Mouse (Mus musculus): ENCODE results near the gene Megf11. TPM values are rescaled to one million over a fixed set of nuclear protein-coding genes. Genes with fewer than 3 reads are reported as not detected.
A peak's percentile ranks its signal among the peaks of the same experiment; 100 is the strongest.

Gene Megf11
- polyA plus RNA-seq, 1 experiment from 2014 or later, result 0.51 TPM

DNA sequence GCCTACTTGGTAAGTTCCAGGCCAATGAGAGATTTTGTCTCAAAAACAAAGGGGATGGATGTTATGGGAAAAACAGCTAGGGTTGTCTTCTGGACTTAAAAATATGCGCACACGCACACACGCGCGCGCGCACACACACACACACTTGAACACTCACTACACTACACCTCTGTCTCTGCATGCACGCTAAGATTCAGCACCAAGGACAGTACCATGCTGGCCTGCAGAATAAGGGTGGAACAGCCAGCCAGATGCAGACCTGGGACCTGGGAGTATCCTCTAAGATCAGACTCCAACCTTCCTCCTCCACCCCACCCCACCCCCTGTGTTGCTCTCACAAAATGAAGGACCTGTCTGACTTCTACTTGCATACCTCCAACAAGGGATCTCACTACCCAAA is 239.1 kb downstream of the Megf11 start:
- Histone ChIP-seq H3K4me1 (replicated peaks) (no peaks in the 10 kb centered on the region), H3K27ac (replicated peaks) (no peak overlapping the region), H3K9me3 (replicated peaks) (no peaks in the 10 kb centered on the region), H3K4me3 (replicated peaks) (no peak overlapping the region), H3K36me3 (replicated peaks) (no peaks in the 10 kb centered on the region), H3K27me3 (peaks cover 9% of the 10 kb centered on the region), H3K4me2 (no peak overlapping the region), H3K9ac (no peak overlapping the region)
- 58% methylated on average over 8 of the region's 8 CpGs for WGBS (ENCODE audit: insufficient replicate concordance)
- no peak for ATAC-seq (ENCODE audit: insufficient read depth)

DNA sequence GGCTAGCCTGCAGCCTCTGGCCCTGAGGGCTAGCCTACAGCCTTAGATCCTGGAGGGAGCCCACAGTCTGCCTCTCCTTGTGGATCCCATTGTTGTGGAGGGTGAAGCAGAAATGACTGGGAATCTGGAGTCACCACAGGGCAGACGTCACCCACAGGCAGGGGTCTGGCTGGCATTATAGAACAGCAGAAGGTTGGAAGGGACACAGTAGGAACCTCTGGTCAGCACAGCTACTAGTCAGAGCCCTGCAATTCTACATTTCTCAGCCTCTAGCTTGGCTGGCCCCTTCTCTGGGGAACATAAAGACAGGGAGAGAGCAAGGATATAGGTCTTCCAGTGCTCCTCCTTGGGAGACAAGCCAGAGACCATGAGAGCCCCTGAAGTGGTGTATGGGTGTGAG is 244.4 kb downstream of the Megf11 start:
- no peaks in the 10 kb centered on the region for H3K4me1 ChIP-seq (replicated peaks)

DNA sequence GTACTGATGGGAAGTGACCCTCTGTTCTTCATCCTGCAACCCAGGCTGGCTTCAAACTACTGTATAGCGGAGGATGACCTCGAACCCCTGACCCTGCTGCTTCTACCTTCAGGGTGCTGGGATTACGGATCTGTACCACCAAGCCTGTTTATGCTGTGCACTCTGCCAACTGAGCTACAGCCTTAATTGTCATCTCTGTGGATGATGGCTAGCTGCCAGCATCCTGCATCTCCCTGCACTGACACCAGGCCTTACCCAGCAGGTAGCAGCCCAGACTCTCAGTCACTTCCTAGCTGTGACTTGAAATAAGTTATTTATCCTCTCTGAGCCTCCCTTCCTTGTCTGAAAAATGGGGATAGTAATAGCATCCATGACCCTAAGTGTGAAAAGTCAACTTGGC is 247.7 kb downstream of the Megf11 start:
- H3K27ac ChIP-seq (replicated peaks), result no peak overlapping the region
- no peaks in the 10 kb centered on the region for H3K9me3 ChIP-seq (replicated peaks)
- WGBS (ENCODE audit: insufficient replicate concordance), result 67% methylated on average over 3 of the region's 3 CpGs
- H3K36me3 ChIP-seq (replicated peaks), result no peaks in the 10 kb centered on the region
- no peak overlapping the region for H3K4me2 ChIP-seq
- no peak overlapping the region for H3K9ac ChIP-seq
- H3K27me3 ChIP-seq, result peaks cover 28% of the 10 kb centered on the region
- H3K4me1 ChIP-seq (replicated peaks), result peaks cover 6% of the 10 kb centered on the region
- no peak for ATAC-seq (ENCODE audit: insufficient read depth)
- no peak overlapping the region for H3K4me3 ChIP-seq (replicated peaks)

More for the DNA sequence above, 244.4 kb downstream of the Megf11 start:
- Histone ChIP-seq H3K9ac (no peak overlapping the region), H3K27me3 (peaks cover 3% of the 10 kb centered on the region; the same call in 1 of the 2 replicates), H3K27ac (replicated peaks) (no peak overlapping the region), H3K36me3 (replicated peaks) (no peaks in the 10 kb centered on the region), H3K4me3 (replicated peaks) (no peak overlapping the region), H3K9me3 (replicated peaks) (no peaks in the 10 kb centered on the region), H3K4me2 (no peak overlapping the region)
- ATAC-seq (ENCODE audit: insufficient read depth), result no peak
- 43% methylated on average over 1 of the region's 1 CpGs for WGBS (ENCODE audit: insufficient replicate concordance)

DNA sequence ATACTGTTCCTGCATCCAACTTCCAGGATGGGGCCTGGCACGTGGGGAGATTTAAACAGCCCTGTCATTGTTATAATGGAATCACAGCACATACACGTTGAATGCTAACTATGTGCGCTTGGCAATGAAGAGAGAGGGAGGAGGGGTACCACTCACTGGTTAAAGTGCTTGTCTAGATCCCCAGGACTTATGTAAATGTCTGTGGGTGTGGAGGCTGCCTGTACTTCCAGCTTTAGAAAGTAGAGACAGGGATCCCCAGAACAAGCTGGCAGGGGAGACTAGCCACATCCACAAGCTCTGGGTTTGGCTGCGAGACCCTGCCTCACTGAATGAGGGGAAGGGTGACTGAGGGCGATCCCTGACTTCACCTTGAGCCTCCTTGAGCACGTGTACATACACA is 250.7 kb downstream of the Megf11 start:
- H3K4me2 ChIP-seq, result no peak overlapping the region
- no peaks in the 10 kb centered on the region for H3K36me3 ChIP-seq (replicated peaks)
- H3K27me3 ChIP-seq, result peaks cover 43% of the 10 kb centered on the region
- ATAC-seq (ENCODE audit: insufficient read depth), result no peak
- peaks cover 12% of the 10 kb centered on the region for H3K4me1 ChIP-seq (replicated peaks)
- no peaks in the 10 kb centered on the region for H3K9me3 ChIP-seq (replicated peaks)
- no peak overlapping the region for H3K27ac ChIP-seq (replicated peaks)
- WGBS (ENCODE audit: insufficient replicate concordance), result 59% methylated on average over 6 of the region's 6 CpGs
- no peak overlapping the region for H3K4me3 ChIP-seq (replicated peaks)
- no peak overlapping the region for H3K9ac ChIP-seq

DNA sequence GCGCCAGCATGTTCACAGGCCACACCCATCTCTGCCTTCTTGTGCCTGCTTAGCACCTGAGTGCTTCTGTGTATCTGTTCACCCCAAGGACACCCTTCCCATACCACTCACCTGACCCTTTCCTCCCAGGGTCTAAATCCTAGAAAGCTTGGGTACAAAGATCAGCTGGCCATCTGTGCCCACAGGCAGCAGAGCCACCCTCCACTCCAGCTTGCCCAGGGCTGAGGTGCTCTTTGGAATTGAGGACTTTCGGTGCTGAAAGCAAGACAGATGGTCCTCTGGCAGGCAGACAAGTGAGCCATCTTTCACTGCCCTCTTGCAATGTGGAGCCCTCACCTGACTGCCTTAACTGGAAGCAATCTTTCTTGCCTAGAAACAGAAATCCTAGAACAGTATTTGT is 251.5 kb downstream of the Megf11 start:
- H3K36me3 ChIP-seq (replicated peaks), result no peaks in the 10 kb centered on the region
- no peak overlapping the region for H3K4me2 ChIP-seq
- no peaks in the 10 kb centered on the region for H3K9me3 ChIP-seq (replicated peaks)
- no peak overlapping the region for H3K9ac ChIP-seq
- peaks cover 12% of the 10 kb centered on the region for H3K4me1 ChIP-seq (replicated peaks)
- H3K27me3 ChIP-seq, result peaks cover 40% of the 10 kb centered on the region
- H3K27ac ChIP-seq (replicated peaks), result no peak overlapping the region
- H3K4me3 ChIP-seq (replicated peaks), result no peak overlapping the region
- no peak for ATAC-seq (ENCODE audit: insufficient read depth)
- 54% methylated on average over 2 of the region's 2 CpGs for WGBS (ENCODE audit: insufficient replicate concordance)

DNA sequence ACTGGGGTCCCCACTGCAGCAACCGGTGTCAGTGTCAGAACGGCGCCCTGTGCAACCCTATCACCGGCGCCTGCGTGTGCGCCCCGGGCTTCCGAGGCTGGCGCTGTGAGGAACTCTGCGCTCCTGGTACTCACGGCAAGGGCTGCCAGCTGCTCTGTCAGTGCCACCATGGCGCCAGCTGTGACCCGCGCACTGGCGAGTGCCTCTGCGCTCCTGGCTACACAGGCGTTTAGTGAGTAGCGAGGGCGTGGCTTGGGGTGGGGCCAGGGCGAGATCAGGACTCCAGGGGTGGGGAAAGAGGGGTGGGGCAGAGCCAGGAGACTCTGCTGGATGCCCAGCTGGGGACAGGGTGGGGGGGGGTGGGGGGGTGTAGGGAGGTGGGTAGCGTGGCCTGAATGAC is 252.8 kb downstream of the Megf11 start:
- H3K27ac ChIP-seq (replicated peaks), result no peak overlapping the region
- 4% methylated on average over 22 of the region's 22 CpGs for whole genome bisulfite sequencing (ENCODE audit: insufficient replicate concordance)

DNA sequence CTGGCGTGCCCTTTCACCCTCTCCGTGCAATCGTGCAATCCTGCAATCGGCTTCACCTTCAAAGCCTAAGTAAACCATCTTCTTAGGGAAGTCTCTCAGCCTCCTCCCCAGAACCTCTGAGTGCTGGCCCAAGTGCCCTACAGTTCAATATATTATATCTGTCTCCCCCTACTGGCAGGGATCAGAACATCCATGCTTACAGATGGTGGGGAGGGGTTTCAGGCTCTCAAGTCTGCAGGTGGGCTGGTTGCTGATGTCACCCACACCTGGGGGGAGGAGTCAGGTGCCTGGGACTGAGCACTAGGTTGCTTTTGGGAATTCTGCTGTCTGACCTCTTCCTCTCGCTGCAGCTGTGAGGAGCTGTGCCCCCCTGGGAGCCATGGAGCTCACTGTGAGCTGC is 254.2 kb downstream of the Megf11 start:
- H3K9ac ChIP-seq, result no peak overlapping the region
- H3K27me3 ChIP-seq, result peaks cover 58% of the 10 kb centered on the region
- H3K4me2 ChIP-seq, result no peak overlapping the region
- H3K27ac ChIP-seq (replicated peaks), result no peak overlapping the region
- H3K36me3 ChIP-seq (replicated peaks), result no peaks in the 10 kb centered on the region
- H3K9me3 ChIP-seq (replicated peaks), result no peaks in the 10 kb centered on the region
- ATAC-seq (ENCODE audit: insufficient read depth), result no peak
- H3K4me3 ChIP-seq (replicated peaks), result no peak overlapping the region
- 11% methylated on average over 5 of the region's 5 CpGs for WGBS (ENCODE audit: insufficient replicate concordance)
- peaks cover 12% of the 10 kb centered on the region for H3K4me1 ChIP-seq (replicated peaks)

More for the DNA sequence above, 252.8 kb downstream of the Megf11 start:
- H3K36me3 ChIP-seq (replicated peaks), result no peaks in the 10 kb centered on the region
- H3K9me3 ChIP-seq (replicated peaks), result no peaks in the 10 kb centered on the region
- H3K4me3 ChIP-seq (replicated peaks), result peak overlapping the region; percentile 29
- ATAC-seq (ENCODE audit: insufficient read depth), result 0 out of 2 replicates have a peak, but pooled peaks have one; percentile 25
- peak overlapping the region; percentile 61 for H3K4me2 ChIP-seq
- peaks cover 49% of the 10 kb centered on the region for H3K27me3 ChIP-seq
- H3K4me1 ChIP-seq (replicated peaks), result peaks cover 12% of the 10 kb centered on the region
- no peak overlapping the region for H3K9ac ChIP-seq

DNA sequence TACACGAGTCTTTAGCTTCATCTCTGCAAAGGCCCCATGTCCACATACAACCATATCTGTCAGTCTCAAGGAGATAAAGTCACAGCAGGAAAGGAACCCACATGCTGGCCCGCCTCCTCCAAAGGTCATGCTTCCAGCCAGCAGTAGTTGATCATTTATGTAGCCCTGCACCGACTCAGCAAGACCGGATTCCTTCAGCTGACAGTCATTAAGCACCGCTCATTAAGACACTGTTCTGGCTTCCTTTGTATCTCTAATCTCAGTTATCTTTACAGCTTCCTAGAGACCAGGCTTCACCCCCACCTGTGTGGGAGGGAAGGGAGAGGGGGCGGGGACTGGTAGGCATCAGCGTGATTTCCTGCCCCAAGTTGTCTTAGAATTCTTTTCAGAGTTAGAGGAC is 258.7 kb downstream of the Megf11 start:
- Histone ChIP-seq H3K9ac (no peak overlapping the region), H3K4me3 (replicated peaks) (no peak overlapping the region), H3K36me3 (replicated peaks) (no peaks in the 10 kb centered on the region), H3K9me3 (replicated peaks) (no peaks in the 10 kb centered on the region), H3K4me1 (replicated peaks) (no peaks in the 10 kb centered on the region), H3K27me3 (peaks cover 27% of the 10 kb centered on the region), H3K4me2 (no peak overlapping the region), H3K27ac (replicated peaks) (no peak overlapping the region)
- 21% methylated on average over 7 of the region's 7 CpGs for WGBS (ENCODE audit: insufficient replicate concordance)
- no peak for ATAC-seq (ENCODE audit: insufficient read depth)

DNA sequence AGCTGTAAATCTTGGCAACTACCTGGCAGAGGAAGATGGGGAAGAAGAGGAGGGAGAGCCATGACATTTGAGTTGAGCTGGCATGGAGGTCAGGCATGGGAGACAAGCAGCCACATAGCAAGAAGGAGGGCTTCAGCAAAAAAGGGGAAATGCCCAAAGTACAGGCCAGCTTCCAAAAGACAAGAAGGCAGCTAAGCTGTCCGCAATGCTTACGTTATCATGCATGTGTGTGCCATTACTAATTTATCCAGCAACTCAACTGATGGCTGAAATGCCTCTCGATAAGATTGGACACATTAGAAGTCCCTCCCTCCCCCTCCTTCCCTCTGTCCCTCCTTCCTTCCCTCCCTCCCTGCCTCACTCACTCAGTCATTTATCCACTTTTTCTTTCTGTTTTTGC is 260.0 kb downstream of the Megf11 start:
- ATAC-seq (ENCODE audit: insufficient read depth), result no peak
- Histone ChIP-seq H3K4me2 (no peak overlapping the region), H3K27me3 (peaks cover 21% of the 10 kb centered on the region), H3K4me1 (replicated peaks) (no peaks in the 10 kb centered on the region), H3K27ac (replicated peaks) (no peak overlapping the region), H3K9me3 (replicated peaks) (no peaks in the 10 kb centered on the region), H3K4me3 (replicated peaks) (no peak overlapping the region), H3K36me3 (replicated peaks) (no peaks in the 10 kb centered on the region), H3K9ac (no peak overlapping the region)
- WGBS (ENCODE audit: insufficient replicate concordance), result 56% methylated on average over 3 of the region's 3 CpGs

DNA sequence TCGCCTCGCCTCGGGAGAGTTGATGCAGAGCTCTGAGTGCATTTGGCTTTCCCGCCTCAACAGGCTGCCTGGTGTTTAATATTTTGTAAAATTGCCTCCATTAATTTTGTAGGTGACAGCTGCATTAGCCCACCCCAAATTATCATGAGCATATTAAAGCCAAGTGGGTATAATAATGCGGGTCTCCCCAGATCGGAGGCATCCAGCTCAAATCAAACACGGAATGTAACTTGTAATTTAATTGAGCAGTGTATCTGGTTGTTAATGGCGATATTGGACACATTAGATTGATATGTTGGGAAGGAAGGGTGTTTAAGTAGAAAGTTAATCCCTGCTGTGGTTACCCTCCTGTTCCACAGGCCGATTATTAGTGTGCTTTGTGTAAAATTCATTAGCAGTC is 264.0 kb downstream of the Megf11 start:
- no peak overlapping the region for H3K27ac ChIP-seq (replicated peaks)
- whole genome bisulfite sequencing (ENCODE audit: insufficient replicate concordance), result 56% methylated on average over 9 of the region's 9 CpGs

DNA sequence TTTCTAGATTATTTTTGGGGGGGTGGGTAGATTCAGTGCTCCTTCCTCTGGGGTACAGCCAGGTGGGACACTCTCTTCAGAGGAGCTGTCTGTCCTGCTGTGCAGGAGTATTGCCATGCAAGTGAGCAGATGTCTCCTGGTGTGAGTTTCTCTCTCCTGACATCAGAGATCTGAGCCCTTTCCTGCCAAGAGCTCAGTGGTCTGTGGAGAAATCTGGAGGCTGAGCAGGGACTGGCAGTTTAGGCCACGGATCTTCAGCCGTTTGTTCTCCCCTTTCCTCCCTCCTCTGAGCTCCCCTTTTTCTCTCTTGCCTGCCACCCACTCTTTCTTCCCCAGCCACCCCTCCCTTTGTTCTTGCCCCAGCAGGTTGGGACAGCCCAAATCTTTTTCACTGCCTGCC is 264.5 kb downstream of the Megf11 start:
- H3K27ac ChIP-seq (replicated peaks), result no peak overlapping the region
- no peak overlapping the region for H3K4me3 ChIP-seq (replicated peaks)
- no peaks in the 10 kb centered on the region for H3K36me3 ChIP-seq (replicated peaks)
- H3K4me2 ChIP-seq, result no peak overlapping the region
- no peak for ATAC-seq (ENCODE audit: insufficient read depth)
- H3K27me3 ChIP-seq, result 0 out of 2 replicates have a peak, but pooled peaks cover 2% of the 10 kb centered on the region
- H3K9ac ChIP-seq, result no peak overlapping the region
- no peaks in the 10 kb centered on the region for H3K9me3 ChIP-seq (replicated peaks)
- no peaks in the 10 kb centered on the region for H3K4me1 ChIP-seq (replicated peaks)
- 48% methylated on average over 2 of the region's 2 CpGs for WGBS (ENCODE audit: insufficient replicate concordance)

More for the DNA sequence above, 264.0 kb downstream of the Megf11 start:
- H3K9ac ChIP-seq, result no peak overlapping the region
- H3K36me3 ChIP-seq (replicated peaks), result no peaks in the 10 kb centered on the region
- no peaks in the 10 kb centered on the region for H3K4me1 ChIP-seq (replicated peaks)
- ATAC-seq (ENCODE audit: insufficient read depth), result no peak
- 0 out of 2 replicates have a peak, but pooled peaks cover 6% of the 10 kb centered on the region for H3K27me3 ChIP-seq
- no peak overlapping the region for H3K4me2 ChIP-seq
- H3K4me3 ChIP-seq (replicated peaks), result no peak overlapping the region
- H3K9me3 ChIP-seq (replicated peaks), result no peaks in the 10 kb centered on the region

DNA sequence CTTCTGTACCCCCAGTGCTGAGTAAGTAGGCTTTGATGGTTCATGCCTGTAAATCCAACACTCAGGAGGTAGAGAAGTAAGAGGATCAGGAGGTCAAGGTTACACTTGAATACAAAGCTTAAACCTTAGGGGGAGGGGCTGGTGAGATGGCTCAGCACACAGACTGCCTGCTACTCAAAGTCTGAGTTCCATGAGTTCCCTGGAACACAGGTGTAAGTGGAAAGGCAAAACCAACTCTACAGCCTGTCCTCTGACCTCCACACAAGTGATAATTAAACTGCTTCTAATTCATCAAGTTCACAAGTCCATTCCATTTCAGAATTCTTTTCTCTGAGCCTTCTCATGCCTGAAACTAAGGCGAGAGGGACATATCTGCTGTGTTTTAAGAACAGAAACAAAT is 265.8 kb downstream of the Megf11 start:
- no peak overlapping the region for H3K9ac ChIP-seq
- H3K4me3 ChIP-seq (replicated peaks), result no peak overlapping the region
- no peaks in the 10 kb centered on the region for H3K9me3 ChIP-seq (replicated peaks)
- H3K36me3 ChIP-seq (replicated peaks), result no peaks in the 10 kb centered on the region
- no peak for ATAC-seq (ENCODE audit: insufficient read depth)
- no peak overlapping the region for H3K27ac ChIP-seq (replicated peaks)
- no peaks in the 10 kb centered on the region for H3K4me1 ChIP-seq (replicated peaks)
- WGBS (ENCODE audit: insufficient replicate concordance), result 64% methylated on average over 1 of the region's 1 CpGs
- H3K4me2 ChIP-seq, result no peak overlapping the region
- H3K27me3 ChIP-seq, result no peaks in the 10 kb centered on the region
